Mouse (Mus musculus): ENCODE data around the gene Lmnb2. TPM values are rescaled to one million over a fixed set of nuclear protein-coding genes. Genes with fewer than 3 reads are reported as not detected.
A peak's percentile ranks its signal among the peaks of the same experiment; 100 is the strongest.

Gene Lmnb2
- polyA plus RNA-seq, 1 experiment from 2014 or later: 41.0 TPM

DNA sequence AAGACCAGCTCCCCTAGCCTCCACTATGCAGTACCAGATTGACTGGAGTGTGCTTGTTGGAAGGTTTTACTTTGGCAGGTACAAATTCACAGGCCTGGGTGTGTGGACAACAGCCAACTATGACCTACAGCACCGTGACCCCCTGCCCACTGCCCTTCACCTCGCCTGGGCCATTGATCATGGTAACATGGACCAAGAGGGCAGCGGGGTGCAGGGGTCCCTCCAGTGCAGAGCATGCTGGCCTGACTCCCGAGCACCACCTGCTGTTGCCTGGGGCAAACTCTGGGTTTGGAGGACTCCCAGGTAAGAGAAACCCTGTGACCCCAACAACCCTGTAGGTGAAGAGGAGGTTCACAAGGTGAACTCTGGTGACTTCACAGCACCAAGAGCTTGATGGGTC is 39.7 kb upstream of the Lmnb2 start:
- 78% methylated on average over 4 of the region's 4 CpGs for WGBS
- no peak overlapping the region for H3K9ac ChIP-seq (ENCODE audit: low read depth, low read length)
- H3K4me2 ChIP-seq (ENCODE audit: low read depth, low read length): no peak overlapping the region
- no peaks in the 10 kb centered on the region for H3K36me3 ChIP-seq (ENCODE audit: control insufficient read depth, insufficient read depth, low read length)
- peaks cover 24% of the 10 kb centered on the region for H3K4me1 ChIP-seq (ENCODE audit: control insufficient read depth, insufficient read depth, low read length)
- no peak overlapping the region for H3K4me3 ChIP-seq (ENCODE audit: low read length)
- no peaks in the 10 kb centered on the region for H3K27me3 ChIP-seq (replicated peaks; ENCODE audit: control insufficient read depth, insufficient read depth, low read length)
- H3K27ac ChIP-seq (ENCODE audit: low read length): no peak overlapping the region
- H3K9me3 ChIP-seq (ENCODE audit: control insufficient read depth, low read length): no peaks in the 10 kb centered on the region
- no peak for ATAC-seq

- Histone ChIP-seq H3K4me2 (ENCODE audit: low read depth, low read length) (no peak overlapping the region), H3K4me1 (ENCODE audit: control insufficient read depth, insufficient read depth, low read length) (peaks cover 19% of the 10 kb centered on the region), H3K27ac (ENCODE audit: low read length) (no peak overlapping the region), H3K27me3 (replicated peaks; ENCODE audit: control insufficient read depth, insufficient read depth, low read length) (no peaks in the 10 kb centered on the region), H3K9me3 (ENCODE audit: control insufficient read depth, low read length) (no peaks in the 10 kb centered on the region), H3K36me3 (ENCODE audit: control insufficient read depth, insufficient read depth, low read length) (no peaks in the 10 kb centered on the region), H3K9ac (ENCODE audit: low read depth, low read length) (no peak overlapping the region), H3K4me3 (ENCODE audit: low read length) (no peak overlapping the region)
- no peak for ATAC-seq
- 73% methylated on average over 6 of the region's 6 CpGs for WGBS
These were observed 38.9 kb upstream of the Lmnb2 start for GRCm38 (mm10) chr10:80956901-80957300.

- Histone ChIP-seq H3K9ac (ENCODE audit: low read depth, low read length) (no peak overlapping the region), H3K4me2 (ENCODE audit: low read depth, low read length) (no peak overlapping the region), H3K4me3 (ENCODE audit: low read length) (no peak overlapping the region), H3K36me3 (ENCODE audit: control insufficient read depth, insufficient read depth, low read length) (no peaks in the 10 kb centered on the region), H3K4me1 (ENCODE audit: control insufficient read depth, insufficient read depth, low read length) (peaks cover 16% of the 10 kb centered on the region), H3K9me3 (ENCODE audit: control insufficient read depth, low read length) (no peaks in the 10 kb centered on the region), H3K27me3 (replicated peaks; ENCODE audit: control insufficient read depth, insufficient read depth, low read length) (no peaks in the 10 kb centered on the region), H3K27ac (ENCODE audit: low read length) (no peak overlapping the region; the same call in 1 of the 2 replicates)
- ATAC-seq: no peak
- 91% methylated on average over 8 of the region's 8 CpGs for WGBS
These were observed 38.3 kb upstream of the Lmnb2 start for GRCm38 (mm10) chr10:80956385-80956784.

DNA sequence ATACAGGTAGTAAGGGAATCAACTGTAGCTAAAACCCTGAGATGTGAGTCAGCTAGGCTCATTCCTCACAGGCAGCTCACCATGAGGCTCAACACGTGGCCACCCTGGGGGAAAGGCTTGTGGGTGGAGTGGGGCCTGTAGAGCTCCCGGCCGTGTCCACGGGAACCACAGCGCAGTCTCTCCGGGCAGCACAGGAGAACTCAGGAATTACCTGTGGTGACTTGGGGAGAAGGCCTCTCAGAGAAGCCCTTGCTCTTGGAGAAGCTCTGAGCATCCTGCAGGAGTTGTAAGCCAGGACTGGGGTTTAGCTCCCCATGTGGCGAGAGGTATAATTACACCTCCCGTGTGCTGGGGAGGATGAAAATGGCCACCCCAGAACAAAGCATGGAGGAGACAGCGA is 37.5 kb upstream of the Lmnb2 start:
- WGBS: 23% methylated on average over 9 of the region's 9 CpGs
- H3K27me3 ChIP-seq (replicated peaks; ENCODE audit: control insufficient read depth, insufficient read depth, low read length): no peaks in the 10 kb centered on the region
- no peak overlapping the region for H3K9ac ChIP-seq (ENCODE audit: low read depth, low read length)
- H3K9me3 ChIP-seq (ENCODE audit: control insufficient read depth, low read length): no peaks in the 10 kb centered on the region
- peak overlapping the region; percentile 49 for H3K27ac ChIP-seq (ENCODE audit: low read length)
- peaks cover 10% of the 10 kb centered on the region; the same call in 1 of the 2 replicates for H3K4me1 ChIP-seq (ENCODE audit: control insufficient read depth, insufficient read depth, low read length)
- H3K4me2 ChIP-seq (ENCODE audit: low read depth, low read length): no peak overlapping the region
- H3K4me3 ChIP-seq (ENCODE audit: low read length): no peak overlapping the region
- no peaks in the 10 kb centered on the region for H3K36me3 ChIP-seq (ENCODE audit: control insufficient read depth, insufficient read depth, low read length)
- ATAC-seq: peak; percentile 45; the same call in 1 of the 2 replicates

DNA sequence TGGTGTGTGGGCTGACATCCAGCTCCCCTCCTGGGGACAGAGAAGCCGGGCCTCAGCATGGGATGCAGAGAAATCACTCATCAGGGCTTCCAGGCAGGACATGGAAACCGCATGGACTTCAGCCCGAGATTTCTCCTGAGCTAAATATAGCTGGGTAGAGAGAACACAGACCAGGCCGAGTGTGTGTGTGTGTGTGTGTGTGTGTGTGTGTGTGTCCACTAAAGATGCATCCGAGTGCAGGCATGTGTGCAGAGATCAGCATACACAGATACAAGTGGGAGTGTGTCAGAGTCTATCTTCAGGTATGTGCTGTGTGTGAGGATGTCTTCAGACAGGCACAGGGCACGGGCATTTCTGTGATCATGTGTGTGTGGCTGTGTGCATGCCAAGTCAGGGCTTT is 36.8 kb upstream of the Lmnb2 start:
- Histone ChIP-seq H3K9ac (ENCODE audit: low read depth, low read length) (no peak overlapping the region), H3K4me1 (ENCODE audit: control insufficient read depth, insufficient read depth, low read length) (peaks cover 10% of the 10 kb centered on the region; the same call in 1 of the 2 replicates), H3K4me2 (ENCODE audit: low read depth, low read length) (no peak overlapping the region), H3K36me3 (ENCODE audit: control insufficient read depth, insufficient read depth, low read length) (no peaks in the 10 kb centered on the region), H3K9me3 (ENCODE audit: control insufficient read depth, low read length) (no peaks in the 10 kb centered on the region), H3K27me3 (replicated peaks; ENCODE audit: control insufficient read depth, insufficient read depth, low read length) (no peaks in the 10 kb centered on the region), H3K27ac (ENCODE audit: low read length) (peak overlapping the region; percentile 51), H3K4me3 (ENCODE audit: low read length) (no peak overlapping the region)
- 48% methylated on average over 6 of the region's 6 CpGs for WGBS
- peak; percentile 41 for ATAC-seq

- H3K4me2 ChIP-seq (ENCODE audit: low read depth, low read length): no peak overlapping the region
- H3K9me3 ChIP-seq (ENCODE audit: control insufficient read depth, low read length): no peaks in the 10 kb centered on the region
- peak overlapping the region; percentile 11; the same call in 1 of the 2 replicates for H3K27ac ChIP-seq (ENCODE audit: low read length)
- no peaks in the 10 kb centered on the region for H3K36me3 ChIP-seq (ENCODE audit: control insufficient read depth, insufficient read depth, low read length)
- ATAC-seq: no peak
- H3K4me3 ChIP-seq (ENCODE audit: low read length): no peak overlapping the region
- H3K27me3 ChIP-seq (replicated peaks; ENCODE audit: control insufficient read depth, insufficient read depth, low read length): no peaks in the 10 kb centered on the region
- peaks cover 10% of the 10 kb centered on the region; the same call in 1 of the 2 replicates for H3K4me1 ChIP-seq (ENCODE audit: control insufficient read depth, insufficient read depth, low read length)
- no peak overlapping the region for H3K9ac ChIP-seq (ENCODE audit: low read depth, low read length)
- WGBS: 56% methylated on average over 13 of the region's 13 CpGs
These were observed 36.4 kb upstream of the Lmnb2 start for GRCm38 (mm10) chr10:80954415-80954814.

GRCm38 (mm10) chr10:80952449-80952848 is 34.4 kb upstream of the Lmnb2 start:
- Histone ChIP-seq H3K9me3 (ENCODE audit: control insufficient read depth, low read length) (no peaks in the 10 kb centered on the region), H3K4me2 (ENCODE audit: low read depth, low read length) (no peak overlapping the region), H3K36me3 (ENCODE audit: control insufficient read depth, insufficient read depth, low read length) (no peaks in the 10 kb centered on the region), H3K27ac (ENCODE audit: low read length) (no peak overlapping the region), H3K4me3 (ENCODE audit: low read length) (no peak overlapping the region), H3K27me3 (replicated peaks; ENCODE audit: control insufficient read depth, insufficient read depth, low read length) (no peaks in the 10 kb centered on the region), H3K4me1 (ENCODE audit: control insufficient read depth, insufficient read depth, low read length) (peaks cover 24% of the 10 kb centered on the region), H3K9ac (ENCODE audit: low read depth, low read length) (no peak overlapping the region)
- ATAC-seq: no peak
- 75% methylated on average over 15 of the region's 15 CpGs for WGBS

DNA sequence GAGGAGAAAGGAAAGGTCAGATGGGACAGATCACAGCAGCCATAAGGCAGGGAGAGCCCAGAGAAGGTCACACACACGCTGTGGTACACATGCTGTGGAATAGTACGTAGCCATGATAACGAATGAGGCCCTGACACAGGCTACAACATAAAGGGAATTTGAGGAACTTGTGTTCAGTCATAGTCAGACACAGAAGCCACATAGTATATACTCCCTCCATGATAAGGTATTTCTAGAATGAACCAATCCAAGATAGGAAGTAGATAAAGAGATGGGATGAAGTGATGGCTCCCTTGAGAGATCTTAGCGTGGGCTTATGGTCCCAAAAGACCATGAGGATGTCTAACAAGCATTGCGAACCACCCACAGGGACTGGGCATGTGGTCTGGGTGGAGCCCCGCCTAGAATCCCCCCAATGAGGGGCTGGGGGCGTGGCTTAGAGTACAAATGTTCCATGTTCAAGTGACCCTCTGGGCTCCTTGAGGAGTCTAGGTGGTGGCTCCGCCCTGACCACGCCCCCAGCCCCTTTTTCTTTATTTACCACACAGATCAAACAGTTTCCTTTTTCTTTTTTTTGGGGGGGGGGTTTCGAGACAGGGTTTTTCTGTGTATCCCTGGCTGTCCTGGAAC is 33.8 kb upstream of the Lmnb2 start:
- no peak overlapping the region for H3K4me3 ChIP-seq (ENCODE audit: low read length)
- 80% methylated on average over 10 of the region's 10 CpGs for WGBS

GRCm38 (mm10) chr10:80950314-80950713 is 32.3 kb upstream of the Lmnb2 start:
- Histone ChIP-seq H3K27me3 (replicated peaks; ENCODE audit: control insufficient read depth, insufficient read depth, low read length) (no peaks in the 10 kb centered on the region), H3K9ac (ENCODE audit: low read depth, low read length) (no peak overlapping the region), H3K36me3 (ENCODE audit: control insufficient read depth, insufficient read depth, low read length) (no peaks in the 10 kb centered on the region), H3K4me1 (ENCODE audit: control insufficient read depth, insufficient read depth, low read length) (peaks cover 31% of the 10 kb centered on the region), H3K9me3 (ENCODE audit: control insufficient read depth, low read length) (no peaks in the 10 kb centered on the region), H3K27ac (ENCODE audit: low read length) (no peak overlapping the region), H3K4me3 (ENCODE audit: low read length) (no peak overlapping the region), H3K4me2 (ENCODE audit: low read depth, low read length) (no peak overlapping the region)
- no peak for ATAC-seq
- 37% methylated on average over 5 of the region's 5 CpGs for WGBS

More for the DNA sequence above, 33.8 kb upstream of the Lmnb2 start:
- H3K36me3 ChIP-seq (ENCODE audit: control insufficient read depth, insufficient read depth, low read length): no peaks in the 10 kb centered on the region
- no peak overlapping the region for H3K27ac ChIP-seq (ENCODE audit: low read length)
- peaks cover 30% of the 10 kb centered on the region for H3K4me1 ChIP-seq (ENCODE audit: control insufficient read depth, insufficient read depth, low read length)
- no peaks in the 10 kb centered on the region for H3K9me3 ChIP-seq (ENCODE audit: control insufficient read depth, low read length)
- H3K9ac ChIP-seq (ENCODE audit: low read depth, low read length): no peak overlapping the region
- no peaks in the 10 kb centered on the region for H3K27me3 ChIP-seq (replicated peaks; ENCODE audit: control insufficient read depth, insufficient read depth, low read length)
- no peak for ATAC-seq
- H3K4me2 ChIP-seq (ENCODE audit: low read depth, low read length): no peak overlapping the region

DNA sequence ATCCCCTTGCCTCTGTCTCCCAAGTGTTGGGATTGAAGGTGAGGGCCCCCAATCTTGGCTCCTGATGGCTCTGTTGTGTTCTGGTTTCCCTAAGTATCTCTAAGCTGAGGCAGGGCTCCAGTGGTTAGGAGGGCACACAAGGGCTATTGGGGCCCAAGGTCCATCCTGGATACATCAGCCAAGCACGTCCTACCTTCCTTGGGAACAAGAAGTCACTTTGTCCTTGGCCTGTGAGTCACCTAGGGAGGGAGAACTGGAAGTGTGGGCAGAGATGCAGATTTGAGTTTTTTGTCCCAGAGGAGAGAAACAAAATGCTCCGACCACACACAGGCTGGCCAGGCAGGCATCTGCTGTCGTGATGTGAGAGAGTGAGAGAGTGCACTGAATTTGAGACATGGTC is 31.0 kb upstream of the Lmnb2 start:
- no peaks in the 10 kb centered on the region for H3K9me3 ChIP-seq (ENCODE audit: control insufficient read depth, low read length)
- peaks cover 22% of the 10 kb centered on the region for H3K4me1 ChIP-seq (ENCODE audit: control insufficient read depth, insufficient read depth, low read length)
- 70% methylated on average over 3 of the region's 3 CpGs for WGBS
- H3K27me3 ChIP-seq (replicated peaks; ENCODE audit: control insufficient read depth, insufficient read depth, low read length): no peaks in the 10 kb centered on the region
- H3K9ac ChIP-seq (ENCODE audit: low read depth, low read length): peak overlapping the region; percentile 22; the same call in 1 of the 2 replicates
- H3K36me3 ChIP-seq (ENCODE audit: control insufficient read depth, insufficient read depth, low read length): no peaks in the 10 kb centered on the region
- H3K4me3 ChIP-seq (ENCODE audit: low read length): no peak overlapping the region
- no peak overlapping the region for H3K27ac ChIP-seq (ENCODE audit: low read length)
- no peak for ATAC-seq
- no peak overlapping the region for H3K4me2 ChIP-seq (ENCODE audit: low read depth, low read length)
